Mouse (Mus musculus) midbrain, embryonic 16.5 days (tissue): ENCODE data around the gene Msrb3. TPM values are rescaled to one million over a fixed set of nuclear protein-coding genes. Genes with fewer than 3 reads are reported as not detected.

Experiments
- ATAC-seq: fragments of 200-750 bp; cut with Nextera tagmentation; 2 replicates; pipeline ENCODE4 v1.8.0; 2017; ENCODE audit warnings: moderate TSS enrichment
- H3K27ac ChIP-seq: fragments of 300-500 bp; sonication (generic); 2 replicates; pipeline ENCODE4 v1.5.1; 2014; ENCODE audit warnings: mild to moderate bottlenecking, low read length, mixed read lengths
- H3K27me3 ChIP-seq: fragments of 300-500 bp; sonication (generic); 2 replicates; pipeline ENCODE4 v1.6.1; 2014; ENCODE audit warnings: low read depth, low read length, mixed read lengths; ENCODE audit not compliant: control insufficient read depth, insufficient read depth
- H3K36me3 ChIP-seq: fragments of 300-500 bp; sonication (generic); 2 replicates; pipeline ENCODE4 v1.6.1; 2014; ENCODE audit warnings: mild to moderate bottlenecking, low read length, moderate library complexity, mixed read lengths; ENCODE audit not compliant: control insufficient read depth, insufficient read depth
- H3K4me1 ChIP-seq: fragments of 300-500 bp; sonication (generic); 2 replicates; pipeline ENCODE4 v1.6.1; 2014; ENCODE audit warnings: mild to moderate bottlenecking, low read length, mixed read lengths; ENCODE audit not compliant: control insufficient read depth, insufficient read depth
- H3K4me2 ChIP-seq: fragments of 300-500 bp; sonication (generic); 2 replicates; pipeline ENCODE4 v1.6.1; 2014; ENCODE audit warnings: mild to moderate bottlenecking, low read length, mixed read lengths
- H3K4me3 ChIP-seq: fragments of 300-500 bp; sonication (generic); 2 replicates; pipeline ENCODE4 v1.5.1; 2014; ENCODE audit warnings: low read depth, mild to moderate bottlenecking, low read length, moderate library complexity, mixed read lengths
- H3K9ac ChIP-seq: fragments of 300-500 bp; sonication (generic); 2 replicates; pipeline ENCODE4 v1.6.1; 2014; ENCODE audit warnings: low read depth, low read length, mixed read lengths
- H3K9me3 ChIP-seq: fragments of 300-500 bp; sonication (generic); replicated peaks from 2 replicates; pipeline ENCODE4 v1.6.1; 2014; ENCODE audit warnings: mild to moderate bottlenecking, low read length, mixed read lengths; ENCODE audit not compliant: control insufficient read depth, poor library complexity, severe bottlenecking
- WGBS: fragments of 180-500 bp; shearing (Covaris S2); extraction: QIAGEN DNeasy Blood & Tissue Kit; methylation state at CpG from one replicate; pipeline ENCODE4 v1.1.7; 2014; 5-methylcytosine and 5-hydroxymethylcytosine counted together
- polyA plus RNA-seq: library from polyadenylated mRNA; unstranded; fragments of >200 nt; fragmentation: Nextera tagmentation; extraction: Ambion mirVana; gene quantifications from 2 replicates; pipeline ENCODE4 v1.2.1, GENCODE M21; 2015

The Msrb3 gene
- polyA plus RNA-seq, 1 experiment from 2014 or later = 1.0 TPM

DNA sequence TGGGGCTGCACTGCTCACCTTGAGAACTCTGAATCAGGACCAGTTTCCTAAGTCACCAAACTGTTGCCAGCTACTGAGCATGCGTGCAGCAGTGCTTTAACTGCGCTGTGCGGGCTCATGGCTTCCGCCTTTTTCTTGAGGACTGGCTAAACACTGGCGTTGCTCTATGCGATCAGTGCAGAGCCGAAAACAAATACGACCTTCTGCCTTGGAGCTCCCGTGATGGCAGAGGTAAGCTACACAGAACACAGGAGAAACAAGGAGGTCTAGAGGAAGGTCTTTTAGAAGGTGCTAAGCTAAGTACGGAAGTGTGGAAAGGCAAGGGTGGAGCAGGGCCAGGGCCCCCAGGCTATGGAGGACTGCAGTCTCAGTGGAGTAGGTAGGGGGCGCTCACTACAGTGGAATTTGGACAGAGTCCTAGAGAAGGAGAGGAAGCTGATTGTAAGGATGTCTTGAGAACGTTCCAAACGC, 41.3 kb downstream of the Msrb3 start:
- WGBS = 26% methylated on average over 13 of the region's 13 CpGs
- H3K4me3 ChIP-seq = peak overlapping the region; percentile 33
- 0 out of 2 replicates have a peak, but pooled peaks have one; percentile 58 for ATAC-seq
- no peaks in the 10 kb centered on the region for H3K36me3 ChIP-seq
- 0 out of 2 replicates have a peak overlapping the region, but pooled peaks have one; percentile 38 for H3K9ac ChIP-seq
- H3K4me1 ChIP-seq = peaks cover 2% of the 10 kb centered on the region; the same call in 1 of the 2 replicates
- peak overlapping the region; percentile 28; the same call in 1 of the 2 replicates for H3K27ac ChIP-seq
- no peaks in the 10 kb centered on the region for H3K9me3 ChIP-seq
- no peaks in the 10 kb centered on the region for H3K27me3 ChIP-seq
- H3K4me2 ChIP-seq = peak overlapping the region; percentile 56

DNA sequence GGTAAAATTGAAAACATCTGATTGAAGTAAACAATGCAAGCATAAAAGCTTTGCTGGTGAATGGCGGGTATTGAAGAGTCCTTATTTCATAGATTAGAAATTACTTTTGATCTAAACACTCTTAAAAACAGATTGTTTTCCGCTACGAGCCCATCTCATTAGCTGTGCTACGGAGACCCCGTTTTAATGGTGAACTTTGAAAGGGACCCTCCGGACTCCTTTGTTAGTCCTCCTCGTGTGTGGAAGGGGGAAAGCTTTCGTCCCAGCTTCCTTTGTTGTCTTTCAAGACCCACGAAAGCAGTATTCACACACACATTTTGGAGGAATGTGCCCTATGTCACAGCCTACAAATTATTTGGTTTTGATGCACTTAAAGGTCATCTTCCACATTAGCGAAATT, 44.6 kb downstream of the Msrb3 start:
- Histone ChIP-seq H3K36me3 (no peaks in the 10 kb centered on the region), H3K4me3 (no peak overlapping the region)
- 24% methylated on average over 10 of the region's 10 CpGs for WGBS

DNA sequence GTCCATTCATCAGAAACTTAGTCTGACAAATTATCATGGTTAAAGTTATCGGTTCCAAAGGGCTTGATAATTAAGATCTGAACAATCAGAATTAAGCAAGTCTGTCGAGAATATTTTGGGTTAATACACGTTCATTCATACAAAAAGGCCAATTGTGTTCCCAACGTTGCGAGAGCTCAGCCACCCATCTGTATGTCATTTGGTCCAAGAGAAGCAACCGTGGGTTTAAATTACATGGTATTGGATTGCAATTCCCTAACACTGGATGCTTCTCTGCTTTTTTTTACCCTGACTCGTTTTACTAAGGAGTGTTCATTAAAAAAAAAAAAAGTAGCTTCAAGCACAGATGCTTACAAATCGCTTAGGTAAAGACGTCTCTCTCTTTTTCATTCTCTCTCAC, 45.1 kb downstream of the Msrb3 start:
- Histone ChIP-seq H3K4me1 (peaks cover 6% of the 10 kb centered on the region), H3K27me3 (no peaks in the 10 kb centered on the region), H3K27ac (no peak overlapping the region), H3K4me3 (no peak overlapping the region), H3K36me3 (no peaks in the 10 kb centered on the region), H3K9me3 (no peaks in the 10 kb centered on the region), H3K4me2 (no peak overlapping the region), H3K9ac (no peak overlapping the region)
- WGBS = 60% methylated on average over 9 of the region's 9 CpGs
- no peak for ATAC-seq

More for the DNA sequence above, 44.6 kb downstream of the Msrb3 start:
- Histone ChIP-seq H3K9me3 (no peaks in the 10 kb centered on the region), H3K27me3 (no peaks in the 10 kb centered on the region), H3K4me2 (no peak overlapping the region), H3K27ac (no peak overlapping the region), H3K9ac (no peak overlapping the region), H3K4me1 (peaks cover 6% of the 10 kb centered on the region)
- ATAC-seq = no peak

DNA sequence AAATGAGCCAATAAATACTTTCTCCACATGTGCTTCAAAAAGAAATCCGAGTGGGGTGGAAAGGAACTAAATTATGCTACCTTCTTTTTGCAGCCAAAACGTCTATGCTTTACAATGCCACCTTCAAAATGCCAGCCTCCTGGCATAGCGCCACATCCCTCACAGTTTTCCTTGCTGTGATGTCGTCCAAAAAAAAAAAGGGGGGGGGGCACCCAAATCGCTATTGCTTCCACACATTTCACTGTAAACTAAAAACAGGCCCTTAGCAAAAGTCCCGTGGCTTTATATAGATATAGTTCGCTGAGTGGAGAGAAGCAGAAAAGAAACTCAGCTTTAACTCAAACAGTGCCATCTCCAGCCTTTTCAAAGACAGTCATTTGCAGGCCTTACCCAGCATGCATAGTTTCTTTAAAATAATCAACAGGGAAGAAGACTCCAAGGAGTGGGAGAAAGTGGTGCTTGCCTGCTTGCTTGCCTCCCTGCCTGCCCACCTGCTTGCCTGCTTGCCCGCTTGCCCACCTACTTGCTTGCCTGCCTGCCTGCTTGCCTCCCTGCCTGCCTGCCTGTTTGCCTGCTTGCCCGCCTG, 47.6 kb downstream of the Msrb3 start:
- Histone ChIP-seq H3K4me2 (no peak overlapping the region), H3K36me3 (no peaks in the 10 kb centered on the region), H3K4me3 (no peak overlapping the region), H3K9me3 (no peaks in the 10 kb centered on the region), H3K27me3 (no peaks in the 10 kb centered on the region), H3K9ac (no peak overlapping the region), H3K27ac (no peak overlapping the region), H3K4me1 (peaks cover 4% of the 10 kb centered on the region; the same call in 1 of the 2 replicates)
- no peak for ATAC-seq
- WGBS = 63% methylated on average over 9 of the region's 9 CpGs

GRCm38 (mm10) chr10:120850391-120851195, 48.3 kb downstream of the Msrb3 start:
- Histone ChIP-seq H3K4me3 (no peak overlapping the region), H3K9ac (no peak overlapping the region), H3K27ac (no peak overlapping the region), H3K27me3 (no peaks in the 10 kb centered on the region), H3K36me3 (no peaks in the 10 kb centered on the region), H3K9me3 (no peaks in the 10 kb centered on the region), H3K4me1 (peaks cover 4% of the 10 kb centered on the region; the same call in 1 of the 2 replicates), H3K4me2 (peak overlapping the region; percentile 9; the same call in 1 of the 2 replicates)
- 65% methylated on average over 24 of the region's 24 CpGs for WGBS
- ATAC-seq = no peak

- H3K36me3 ChIP-seq = no peaks in the 10 kb centered on the region
- H3K4me1 ChIP-seq = peaks cover 4% of the 10 kb centered on the region; the same call in 1 of the 2 replicates
- ATAC-seq = no peak
- H3K27ac ChIP-seq = no peak overlapping the region
- 90% methylated on average over 7 of the region's 7 CpGs for WGBS
- no peak overlapping the region for H3K4me3 ChIP-seq
- H3K4me2 ChIP-seq = no peak overlapping the region
- no peaks in the 10 kb centered on the region for H3K27me3 ChIP-seq
- H3K9me3 ChIP-seq = no peaks in the 10 kb centered on the region
- no peak overlapping the region for H3K9ac ChIP-seq
These were observed 50.2 kb downstream of the Msrb3 start for GRCm38 (mm10) chr10:120848677-120849076.

DNA sequence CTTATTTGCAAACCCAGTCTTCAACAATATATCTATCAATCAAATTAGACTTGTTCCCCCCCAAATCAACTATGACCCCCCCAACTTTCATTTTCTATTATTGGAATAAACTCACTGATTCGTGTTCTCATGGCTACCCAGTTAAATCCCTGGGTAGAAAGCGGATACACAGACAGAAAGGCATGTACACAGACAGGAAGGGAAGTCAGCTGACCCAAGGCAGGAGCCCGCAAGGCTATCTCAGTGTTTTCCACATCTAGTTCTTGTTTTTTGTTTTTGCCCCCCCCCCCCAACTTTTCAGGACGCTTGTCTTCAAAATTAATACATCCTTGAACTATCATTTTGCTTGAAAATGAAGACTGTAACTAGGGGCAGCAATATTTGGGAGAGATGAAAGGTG, 51.1 kb downstream of the Msrb3 start:
- Histone ChIP-seq H3K9me3 (no peaks in the 10 kb centered on the region), H3K27me3 (no peaks in the 10 kb centered on the region), H3K36me3 (no peaks in the 10 kb centered on the region), H3K27ac (no peak overlapping the region), H3K4me1 (peaks cover 4% of the 10 kb centered on the region; the same call in 1 of the 2 replicates), H3K9ac (no peak overlapping the region), H3K4me3 (no peak overlapping the region), H3K4me2 (no peak overlapping the region)
- ATAC-seq = no peak
- WGBS = 87% methylated on average over 4 of the region's 4 CpGs

DNA sequence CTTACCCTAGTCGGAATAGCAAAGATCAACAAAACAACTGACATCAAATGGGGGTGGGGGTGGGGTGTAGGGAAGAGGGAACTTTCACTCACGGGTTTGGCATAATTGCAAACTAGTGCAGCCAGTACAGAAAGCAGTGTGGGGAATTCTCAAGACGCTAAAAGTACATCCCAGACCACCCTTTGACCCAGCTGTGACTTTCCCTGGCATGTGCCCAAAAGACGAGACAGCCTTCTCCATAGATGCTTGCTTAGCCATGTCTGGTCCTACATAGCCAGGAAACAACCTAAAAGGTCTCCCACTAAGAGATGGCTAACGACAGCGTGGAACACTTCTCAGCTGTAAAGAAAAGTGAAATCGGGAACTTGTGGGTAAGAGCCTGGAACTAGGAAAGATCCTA, 58.9 kb downstream of the Msrb3 start:
- Histone ChIP-seq H3K4me2 (no peak overlapping the region), H3K4me3 (no peak overlapping the region), H3K27ac (no peak overlapping the region), H3K27me3 (no peaks in the 10 kb centered on the region), H3K9ac (no peak overlapping the region), H3K36me3 (no peaks in the 10 kb centered on the region), H3K9me3 (no peaks in the 10 kb centered on the region), H3K4me1 (no peaks in the 10 kb centered on the region)
- WGBS = 78% methylated on average over 7 of the region's 7 CpGs
- ATAC-seq = no peak

GRCm38 (mm10) chr10:120834531-120834930, 64.4 kb downstream of the Msrb3 start:
- no peak for ATAC-seq

More at GRCm38 (mm10) chr10:120834531-120834930, 64.4 kb downstream of the Msrb3 start:
- Histone ChIP-seq H3K4me3 (no peak overlapping the region), H3K4me1 (no peaks in the 10 kb centered on the region), H3K9ac (no peak overlapping the region), H3K27me3 (no peaks in the 10 kb centered on the region), H3K36me3 (no peaks in the 10 kb centered on the region), H3K4me2 (no peak overlapping the region), H3K27ac (no peak overlapping the region), H3K9me3 (no peaks in the 10 kb centered on the region)
- WGBS = 90% methylated on average over 1 of the region's 1 CpGs
